Mouse (Mus musculus) cerebellum, postnatal 4 days (tissue): ENCODE measurements around the gene Vmn1r78.
"Not testable (repeated sequence)": the region's sequence is repeated elsewhere in the genome, so short reads cannot be mapped to it uniquely, and the experiment has no call there.

Source experiments
- DNase-seq, 2 experiments: peaks; one replicate each; pipeline ENCODE4 v3.0.0; 2022; ENCODE audit warnings: low spot score in 2 of 2, mixed read lengths in 1 of 2

The Vmn1r78 gene

DNA sequence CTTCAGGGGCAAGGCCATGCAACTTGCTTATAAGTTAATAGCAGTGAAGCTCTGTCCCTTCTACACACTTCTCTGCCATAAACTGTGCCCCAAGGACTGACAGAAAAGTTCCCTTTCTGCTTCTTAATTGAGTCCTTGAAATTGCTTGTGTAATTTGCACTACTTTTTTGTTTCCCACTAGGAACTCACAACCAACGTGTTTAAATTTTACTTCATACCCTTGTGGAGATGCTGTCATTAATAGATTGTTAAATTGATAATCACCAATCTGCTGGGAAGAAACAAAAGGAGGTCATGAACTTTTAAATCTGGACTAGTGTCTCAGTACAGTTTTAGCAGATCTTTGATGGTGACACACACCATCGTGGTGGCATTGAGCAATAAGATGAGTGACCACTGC is at the start of gene Vmn1r78:
Gene Vmn1r78, plus strand, starts transcription at position 301 of the 400 bp plus-strand sequence.
- DNase-seq: no peak

GRCm38 (mm10) chr7:12156463-12156862 is 6.4 kb downstream of the Vmn1r78 start:
- DNase-seq: not testable (repeated sequence)

GRCm38 (mm10) chr7:12170979-12171378 is 20.9 kb downstream of the Vmn1r78 start, which contains the start of gene Vmn1r79:
Vmn1r79 (plus strand) TSS chr7:12171279.
- DNase-seq: not testable (repeated sequence)

GRCm38 (mm10) chr7:12172926-12173325 is 22.9 kb downstream of the Vmn1r78 start:
- DNase-seq: not testable (repeated sequence)

GRCm38 (mm10) chr7:12188986-12189385 is 38.9 kb downstream of the Vmn1r78 start, which contains the start of gene Vmn1r80:
Vmn1r80 (plus strand) TSS chr7:12189286.
- no peak for DNase-seq

- no peak for DNase-seq
Observed at GRCm38 (mm10) chr7:12204141-12204540, 54.1 kb downstream of the Vmn1r78 start.
